Mouse (Mus musculus) layer of hippocampus, postnatal 36 days (tissue): ENCODE measurements around the gene Gm26566. TPM values are rescaled to one million over a fixed set of nuclear protein-coding genes. Genes with fewer than 3 reads are reported as not detected.
"Not testable (repeated sequence)": the region's sequence is repeated elsewhere in the genome, so short reads cannot be mapped to it uniquely, and the experiment has no call there.

Experiments used
- DNase-seq, 2 experiments: peaks; one replicate each; pipeline ENCODE4 v3.0.0; 2022
- total RNA-seq, 2 experiments: library from RNA; stranded (reverse); gene quantifications; 2 replicates each; pipeline ENCODE4 v1.2.3; 2021

Gene Gm26566
- total RNA-seq, 2 experiments from 2014 or later: 0.90 to 1.5 TPM

- DNase-seq: no peak
These were observed 19.8 kb downstream of the Gm26566 start for GRCm38 (mm10) chr4:88741426-88741825.

- DNase-seq: no peak
These were observed 21.3 kb downstream of the Gm26566 start for GRCm38 (mm10) chr4:88742771-88743371.

- no peak for DNase-seq
These were observed 22.6 kb downstream of the Gm26566 start for GRCm38 (mm10) chr4:88744207-88744606.

GRCm38 (mm10) chr4:88749926-88750325 is 28.3 kb downstream of the Gm26566 start:
- DNase-seq: no peak

- peak; percentile 71 to 72 for DNase-seq
These were observed 33.3 kb downstream of the Gm26566 start, which contains the start of gene Gm13271 for GRCm38 (mm10) chr4:88754818-88755340. Gene Gm13271 (plus strand): TSS chr4:88754868.

- not testable (repeated sequence) for DNase-seq
These were observed 35.2 kb downstream of the Gm26566 start for GRCm38 (mm10) chr4:88756581-88757513.

GRCm38 (mm10) chr4:88757628-88758031 is 36.0 kb downstream of the Gm26566 start:
- DNase-seq: peak; percentile 95

- DNase-seq: not testable (repeated sequence)
These were observed 37.1 kb downstream of the Gm26566 start for GRCm38 (mm10) chr4:88758751-88759150.

GRCm38 (mm10) chr4:88759610-88760268 is 38.1 kb downstream of the Gm26566 start, which contains the start of gene Gm13283:
Gene Gm13283 (plus strand): TSS chr4:88760119.
- not testable (repeated sequence) for DNase-seq

GRCm38 (mm10) chr4:88760431-88760830 is 38.8 kb downstream of the Gm26566 start:
- DNase-seq: peak; percentile 45 to 60

- DNase-seq: peak; percentile 48 to 70
These were observed 40.2 kb downstream of the Gm26566 start for GRCm38 (mm10) chr4:88761776-88762175.

GRCm38 (mm10) chr4:88762341-88762740 is 40.7 kb downstream of the Gm26566 start:
- not testable (repeated sequence) for DNase-seq

- DNase-seq: peak; percentile 29 to 37
These were observed 41.9 kb downstream of the Gm26566 start for GRCm38 (mm10) chr4:88763384-88764018.

Other genes starting within 250 kb of the Gm26566 start
- gene Ifnb1, start 199.0 kb upstream of the Gm26566 start, total RNA-seq: not detected
- not detected for gene Ifna15, start 163.6 kb upstream of the Gm26566 start, total RNA-seq
- gene Ifna14, start 150.0 kb upstream of the Gm26566 start, total RNA-seq: not detected
- gene Ifna9, start 129.4 kb upstream of the Gm26566 start, total RNA-seq: not detected
- not detected for gene Ifna12, start 118.4 kb upstream of the Gm26566 start, total RNA-seq
- gene C87499, start 87.4 kb upstream of the Gm26566 start, total RNA-seq: not detected
- gene Ifna13, start 77.3 kb upstream of the Gm26566 start, total RNA-seq: not detected
- not detected for gene Ifna16, start 44.9 kb upstream of the Gm26566 start, total RNA-seq
- not detected for gene Ifna2, start 37.9 kb upstream of the Gm26566 start, total RNA-seq
- gene Ifnab, start 30.4 kb upstream of the Gm26566 start, total RNA-seq: not detected
- 100 to 1,000 TPM; 105 to 112 TPM for gene Klhl9, start 660 bp downstream of the Gm26566 start, total RNA-seq
- not detected for gene Gm13271, start 33.1 kb downstream of the Gm26566 start, total RNA-seq
- gene Gm13283, start 38.3 kb downstream of the Gm26566 start, total RNA-seq: not detected
- gene Gm13290, start 52.0 kb downstream of the Gm26566 start, total RNA-seq: not detected
- not detected for gene Gm13289, start 55.1 kb downstream of the Gm26566 start, total RNA-seq
- gene Gm13272, start 58.0 kb downstream of the Gm26566 start, total RNA-seq: not detected
- gene Ifnz, start 60.3 kb downstream of the Gm26566 start, total RNA-seq: not detected
- not detected for gene Gm13276, start 63.9 kb downstream of the Gm26566 start, total RNA-seq
- gene Gm13277, start 66.8 kb downstream of the Gm26566 start, total RNA-seq: not detected
- gene Gm13278, start 69.7 kb downstream of the Gm26566 start, total RNA-seq: not detected
- gene Gm13275, start 72.7 kb downstream of the Gm26566 start, total RNA-seq: not detected
- gene Gm13279, start 75.6 kb downstream of the Gm26566 start, total RNA-seq: not detected
- gene Gm13285, start 77.9 kb downstream of the Gm26566 start, total RNA-seq: not detected
- gene Gm13287, start 81.4 kb downstream of the Gm26566 start, total RNA-seq: not detected
- not detected for gene Gm13288, start 83.7 kb downstream of the Gm26566 start, total RNA-seq
- gene Ifna7, start 94.4 kb downstream of the Gm26566 start, total RNA-seq: not detected
- gene Ifna11, start 98.2 kb downstream of the Gm26566 start, total RNA-seq: not detected
- gene Ifna6, start 105.6 kb downstream of the Gm26566 start, total RNA-seq: not detected
- gene Ifna5, start 113.7 kb downstream of the Gm26566 start, total RNA-seq: not detected
- not detected for gene Ifna4, start 120.1 kb downstream of the Gm26566 start, total RNA-seq
- not detected for gene Ifna1, start 128.3 kb downstream of the Gm26566 start, total RNA-seq
- not detected for gene Ifne, start 158.4 kb downstream of the Gm26566 start, total RNA-seq